Mouse (Mus musculus): ENCODE results near the gene Zfp42. TPM values are rescaled to one million over a fixed set of nuclear protein-coding genes. Genes with fewer than 3 reads are reported as not detected.

The Zfp42 gene
- polyA plus RNA-seq, 1 experiment from 2014 or later: not detected

- H3K4me3 ChIP-seq (ENCODE audit: low read depth, low read length): no peak overlapping the region
- 94% methylated on average over 21 of the region's 21 CpGs for WGBS
Observed at GRCm38 (mm10) chr8:43329913-43330705, 23.3 kb upstream of the Zfp42 start.

DNA sequence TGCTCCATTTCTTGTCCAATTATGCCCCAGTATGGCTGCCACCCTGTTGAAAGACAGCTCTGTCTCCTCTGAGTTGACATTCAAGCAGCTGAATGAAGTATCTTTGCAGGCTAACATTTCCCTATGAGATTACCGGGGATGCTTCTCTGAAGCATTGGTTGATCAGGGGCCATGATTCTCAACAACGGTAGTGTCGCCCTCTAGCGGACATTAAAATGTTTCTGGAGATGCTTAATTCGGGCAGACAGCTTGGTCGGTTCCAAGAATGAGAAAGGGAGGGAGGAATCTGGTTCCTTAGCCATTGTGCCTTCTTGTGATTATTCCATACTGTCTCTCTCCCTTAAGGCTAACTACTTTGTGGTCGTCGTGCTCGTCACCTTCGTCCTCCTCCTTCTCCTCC, 21.9 kb upstream of the Zfp42 start:
- Histone ChIP-seq H3K9me3 (ENCODE audit: control insufficient read depth) (no peaks in the 10 kb centered on the region), H3K27me3 (replicated peaks; ENCODE audit: control insufficient read depth, insufficient read depth, low read length) (no peaks in the 10 kb centered on the region), H3K36me3 (ENCODE audit: control insufficient read depth, insufficient read depth) (no peaks in the 10 kb centered on the region), H3K4me1 (replicated peaks; ENCODE audit: control insufficient read depth, insufficient read depth, low read length) (no peaks in the 10 kb centered on the region), H3K4me3 (ENCODE audit: low read depth, low read length) (no peak overlapping the region), H3K4me2 (replicated peaks; ENCODE audit: low read depth) (no peak overlapping the region), H3K9ac (ENCODE audit: low read depth, low read length) (no peak overlapping the region), H3K27ac (ENCODE audit: low read depth, low read length) (no peak overlapping the region)
- TF ChIP-seq CTCF (IDR thresholded peaks at IDR 0.05; ENCODE audit: low read depth): no peak
- 83% methylated on average over 10 of the region's 10 CpGs for WGBS
- no peak for ATAC-seq

More at GRCm38 (mm10) chr8:43329913-43330705, 23.3 kb upstream of the Zfp42 start:
- TF ChIP-seq CTCF (IDR thresholded peaks at IDR 0.05; ENCODE audit: low read depth): no peak
- H3K4me2 ChIP-seq (replicated peaks; ENCODE audit: low read depth): no peak overlapping the region
- no peak overlapping the region for H3K9ac ChIP-seq (ENCODE audit: low read depth, low read length)
- H3K27me3 ChIP-seq (replicated peaks; ENCODE audit: control insufficient read depth, insufficient read depth, low read length): no peaks in the 10 kb centered on the region
- no peaks in the 10 kb centered on the region for H3K9me3 ChIP-seq (ENCODE audit: control insufficient read depth)
- no peak for ATAC-seq
- no peaks in the 10 kb centered on the region for H3K4me1 ChIP-seq (replicated peaks; ENCODE audit: control insufficient read depth, insufficient read depth, low read length)
- H3K36me3 ChIP-seq (ENCODE audit: control insufficient read depth, insufficient read depth): no peaks in the 10 kb centered on the region
- no peak overlapping the region for H3K27ac ChIP-seq (ENCODE audit: low read depth, low read length)

- H3K27ac ChIP-seq (ENCODE audit: low read depth, low read length): no peak overlapping the region
- H3K27me3 ChIP-seq (replicated peaks; ENCODE audit: control insufficient read depth, insufficient read depth, low read length): no peaks in the 10 kb centered on the region
- no peak for ATAC-seq
- H3K4me3 ChIP-seq (ENCODE audit: low read depth, low read length): no peak overlapping the region
- no peak for TF ChIP-seq CTCF (IDR thresholded peaks at IDR 0.05; ENCODE audit: low read depth)
- no peaks in the 10 kb centered on the region for H3K36me3 ChIP-seq (ENCODE audit: control insufficient read depth, insufficient read depth)
- no peaks in the 10 kb centered on the region for H3K9me3 ChIP-seq (ENCODE audit: control insufficient read depth)
- 80% methylated on average over 5 of the region's 5 CpGs for WGBS
- H3K9ac ChIP-seq (ENCODE audit: low read depth, low read length): no peak overlapping the region
- no peak overlapping the region for H3K4me2 ChIP-seq (replicated peaks; ENCODE audit: low read depth)
- H3K4me1 ChIP-seq (replicated peaks; ENCODE audit: control insufficient read depth, insufficient read depth, low read length): no peaks in the 10 kb centered on the region
Observed at GRCm38 (mm10) chr8:43320771-43321170, 14.0 kb upstream of the Zfp42 start.

- H3K36me3 ChIP-seq (ENCODE audit: control insufficient read depth, insufficient read depth): no peaks in the 10 kb centered on the region
- H3K9me3 ChIP-seq (ENCODE audit: control insufficient read depth): no peaks in the 10 kb centered on the region
- no peaks in the 10 kb centered on the region for H3K4me1 ChIP-seq (replicated peaks; ENCODE audit: control insufficient read depth, insufficient read depth, low read length)
- WGBS: 29% methylated on average over 2 of the region's 2 CpGs
- no peak overlapping the region for H3K27ac ChIP-seq (ENCODE audit: low read depth, low read length)
- no peaks in the 10 kb centered on the region for H3K27me3 ChIP-seq (replicated peaks; ENCODE audit: control insufficient read depth, insufficient read depth, low read length)
- H3K9ac ChIP-seq (ENCODE audit: low read depth, low read length): no peak overlapping the region
- H3K4me2 ChIP-seq (replicated peaks; ENCODE audit: low read depth): no peak overlapping the region
- no peak for TF ChIP-seq CTCF (IDR thresholded peaks at IDR 0.05; ENCODE audit: low read depth)
- no peak for ATAC-seq
- H3K4me3 ChIP-seq (ENCODE audit: low read depth, low read length): no peak overlapping the region
Observed at GRCm38 (mm10) chr8:43308213-43308612, 1.4 kb upstream of the Zfp42 start.

- H3K9me3 ChIP-seq (ENCODE audit: control insufficient read depth): no peaks in the 10 kb centered on the region
- H3K4me2 ChIP-seq (replicated peaks; ENCODE audit: low read depth): no peak overlapping the region
- no peaks in the 10 kb centered on the region for H3K36me3 ChIP-seq (ENCODE audit: control insufficient read depth, insufficient read depth)
- H3K27ac ChIP-seq (ENCODE audit: low read depth, low read length): no peak overlapping the region
- no peaks in the 10 kb centered on the region for H3K4me1 ChIP-seq (replicated peaks; ENCODE audit: control insufficient read depth, insufficient read depth, low read length)
- 96% methylated on average over 14 of the region's 14 CpGs for WGBS
- H3K27me3 ChIP-seq (replicated peaks; ENCODE audit: control insufficient read depth, insufficient read depth, low read length): no peaks in the 10 kb centered on the region
- no peak for ATAC-seq
- H3K4me3 ChIP-seq (ENCODE audit: low read depth, low read length): no peak overlapping the region
- no peak for TF ChIP-seq CTCF (IDR thresholded peaks at IDR 0.05; ENCODE audit: low read depth)
- no peak overlapping the region for H3K9ac ChIP-seq (ENCODE audit: low read depth, low read length)
Observed at GRCm38 (mm10) chr8:43305676-43306075, 1.1 kb downstream of the Zfp42 start.

DNA sequence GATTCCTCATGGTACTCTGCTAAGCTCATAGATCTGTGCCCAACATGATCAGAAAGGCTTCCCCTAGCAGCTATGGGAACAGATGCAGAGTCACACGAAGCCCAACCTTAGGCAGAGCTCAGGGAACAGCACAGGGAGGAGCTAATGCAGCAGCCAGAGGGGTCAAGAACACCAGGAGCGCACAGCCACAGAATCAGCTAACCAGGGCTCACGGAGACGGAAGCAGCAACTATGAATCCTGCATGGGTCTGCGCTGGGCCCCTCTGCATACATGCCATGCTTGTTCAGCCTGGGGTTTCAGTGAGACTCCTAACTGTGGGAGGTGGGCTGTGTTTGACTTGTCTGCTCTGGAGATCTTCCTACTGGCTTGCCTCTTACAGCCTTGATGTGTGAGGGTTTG, 7.0 kb downstream of the Zfp42 start:
- 72% methylated on average over 5 of the region's 5 CpGs for WGBS
- ATAC-seq: no peak

More for the DNA sequence above, 7.0 kb downstream of the Zfp42 start:
- no peak overlapping the region for H3K9ac ChIP-seq (ENCODE audit: low read depth, low read length)
- TF ChIP-seq CTCF (IDR thresholded peaks at IDR 0.05; ENCODE audit: low read depth): no peak
- H3K4me1 ChIP-seq (replicated peaks; ENCODE audit: control insufficient read depth, insufficient read depth, low read length): no peaks in the 10 kb centered on the region
- H3K36me3 ChIP-seq (ENCODE audit: control insufficient read depth, insufficient read depth): no peaks in the 10 kb centered on the region
- no peaks in the 10 kb centered on the region for H3K27me3 ChIP-seq (replicated peaks; ENCODE audit: control insufficient read depth, insufficient read depth, low read length)
- no peak overlapping the region for H3K4me2 ChIP-seq (replicated peaks; ENCODE audit: low read depth)
- no peak overlapping the region for H3K27ac ChIP-seq (ENCODE audit: low read depth, low read length)
- no peak overlapping the region for H3K4me3 ChIP-seq (ENCODE audit: low read depth, low read length)
- no peaks in the 10 kb centered on the region for H3K9me3 ChIP-seq (ENCODE audit: control insufficient read depth)

Measured in intestine, postnatal 0 days (tissue).